Mouse (Mus musculus): ENCODE measurements around the gene Rsrc2.

DNA sequence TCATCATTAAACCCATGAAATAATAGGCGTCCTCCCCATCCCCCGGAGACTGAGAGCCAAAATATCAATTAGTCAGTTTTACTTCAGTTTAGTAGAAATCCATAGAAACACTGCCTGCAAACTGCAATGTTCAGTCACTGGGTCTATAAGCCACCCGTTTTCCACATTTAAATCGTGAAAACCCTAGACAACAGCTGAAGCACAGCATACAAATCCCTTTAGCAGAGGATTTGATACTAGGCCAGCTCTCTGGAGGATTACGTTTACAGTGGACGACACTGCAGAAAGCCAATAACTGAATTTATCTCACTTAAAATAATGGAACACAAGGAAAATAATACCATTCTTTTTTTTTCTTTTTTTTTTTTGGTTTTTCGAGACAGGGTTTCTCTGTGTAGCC is 1.6 kb downstream of the Rsrc2 start:
- no peak for TF ChIP-seq GATA1 (IDR thresholded peaks at IDR 0.05; ENCODE audit: borderline replicate concordance, low read length)
- TF ChIP-seq FLI1 (IDR thresholded peaks at IDR 0.05; ENCODE audit: low read length), result no peak
